Mouse (Mus musculus): ENCODE measurements at regions not wholly inside any gene's neighbourhood (a gene's known extent, or its start where the extent isn't known, plus 50 kb on each side); places are given as distances from the start of the nearest gene placed in this dataset.

GRCm38 (mm10) chr9:87965103-87965780 is 234.2 kb upstream of the Tbx18 start:
- no peak for DNase-seq

DNA sequence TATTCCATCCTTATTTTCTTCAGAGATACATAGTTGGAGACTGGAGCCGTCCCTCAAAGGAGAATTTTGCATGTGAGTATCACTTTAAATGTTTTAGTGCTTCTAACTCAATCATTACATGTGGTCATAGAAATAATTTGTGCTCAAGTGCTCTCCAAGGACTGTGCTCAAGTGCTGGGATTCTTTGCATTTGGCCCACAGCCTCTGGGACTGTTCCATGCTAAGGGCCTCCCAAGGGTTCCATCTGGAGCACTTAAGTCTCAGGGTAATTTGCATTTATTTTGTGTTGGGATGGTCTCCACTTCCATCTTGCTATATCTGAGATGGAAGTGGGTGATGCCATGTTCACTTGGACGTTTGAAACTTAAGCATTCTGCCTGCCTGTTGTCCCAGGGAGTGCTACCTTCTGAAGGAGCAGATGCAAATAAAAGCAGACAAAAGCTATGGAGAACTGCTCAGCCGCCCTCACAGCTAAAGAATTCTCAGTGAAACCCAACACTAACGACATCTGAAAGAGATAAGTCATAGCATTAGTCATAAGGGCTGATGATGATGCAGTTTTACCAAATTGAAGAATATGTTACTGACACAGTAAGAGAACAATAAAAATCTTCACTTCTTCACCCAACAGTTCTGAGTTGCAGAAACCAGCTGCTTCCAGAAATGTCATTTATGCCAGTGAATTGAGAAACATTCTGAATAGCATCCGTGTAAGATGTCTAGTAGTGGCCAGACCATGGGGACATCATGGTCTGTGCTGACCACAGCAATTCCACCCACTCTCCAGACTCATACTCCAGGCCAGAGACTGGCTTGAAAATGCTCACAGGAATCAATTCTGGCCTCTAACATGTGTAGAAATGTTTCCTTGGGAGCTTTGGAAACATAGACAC is 237.4 kb upstream of the Tbx18 start:
- no peak for DNase-seq

GRCm38 (mm10) chr9:87970586-87970985 is 239.5 kb upstream of the Tbx18 start:
- DNase-seq, result no peak

- no peak for DNase-seq
Measured at GRCm38 (mm10) chr9:87971791-87972190, 240.7 kb upstream of the Tbx18 start.

DNA sequence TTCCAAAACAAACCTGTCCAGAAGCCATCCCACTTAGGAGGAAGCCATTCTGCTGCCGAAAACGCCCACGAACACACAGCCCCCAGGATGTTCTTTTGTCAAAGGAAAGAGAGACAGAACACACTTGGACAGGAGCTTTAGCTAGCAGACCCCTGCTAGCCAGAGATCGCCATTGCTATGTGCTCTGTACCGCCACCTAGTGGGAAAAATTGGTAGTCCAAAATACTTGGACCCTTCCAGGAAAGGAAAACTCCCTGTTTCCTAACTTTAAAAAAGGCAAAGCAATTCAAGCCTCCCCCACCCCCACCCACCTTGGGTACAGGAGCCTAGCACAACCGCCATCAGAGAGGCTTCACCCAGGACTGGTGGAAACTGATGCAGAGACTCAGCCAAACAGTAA is 242.5 kb upstream of the Tbx18 start:
- peak; percentile 2 for DNase-seq

GRCm38 (mm10) chr9:87984910-87985309 is 253.8 kb upstream of the Tbx18 start:
- DNase-seq, result no peak

DNA sequence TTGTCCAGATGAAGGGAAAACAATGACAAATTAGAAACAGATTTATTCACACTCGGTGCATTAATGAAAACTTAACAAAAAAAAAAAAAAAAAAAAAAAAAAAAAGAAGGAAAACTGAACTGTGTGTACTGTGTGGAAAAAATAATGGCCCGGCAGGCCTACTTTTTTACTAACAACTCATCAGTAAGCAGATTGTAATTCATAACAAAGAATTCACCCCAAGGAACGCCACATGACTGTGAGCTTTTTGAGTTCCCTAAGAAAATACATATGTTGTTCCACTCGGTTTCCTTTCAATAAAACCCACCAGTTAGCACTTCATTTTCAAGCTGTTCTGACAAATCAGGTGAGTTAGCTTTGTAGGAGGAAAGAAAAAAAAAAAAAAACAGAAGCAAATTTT is 254.4 kb upstream of the Tbx18 start:
- DNase-seq, result no peak

- no peak for DNase-seq
Measured at GRCm38 (mm10) chr9:88005945-88006700, 275.1 kb upstream of the Tbx18 start.

GRCm38 (mm10) chr9:88023752-88024151 is 292.7 kb upstream of the Tbx18 start:
- no peak for DNase-seq

DNA sequence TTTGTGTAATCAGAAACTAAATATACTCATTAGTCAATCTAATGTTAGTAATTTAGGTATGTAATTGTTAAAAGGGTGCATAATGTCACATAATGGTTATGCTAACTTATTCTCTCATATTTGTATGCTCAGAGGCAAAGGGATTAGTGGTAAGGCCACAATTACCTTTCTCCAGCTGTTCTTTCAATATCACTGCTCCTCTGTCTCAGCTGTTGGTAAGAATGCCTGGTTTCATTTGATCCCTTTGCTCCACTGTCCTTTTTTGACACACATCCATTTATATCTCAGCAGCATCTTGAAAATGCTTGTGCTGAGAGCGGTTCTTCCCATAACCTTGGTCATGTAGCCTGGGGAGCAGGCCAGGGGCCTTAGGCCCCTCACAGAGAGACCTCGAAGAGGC is 294.9 kb upstream of the Tbx18 start:
- DNase-seq, result no peak

- no peak for DNase-seq
Measured at GRCm38 (mm10) chr9:88030509-88031148, 296.4 kb upstream of the Nt5e start.

DNA sequence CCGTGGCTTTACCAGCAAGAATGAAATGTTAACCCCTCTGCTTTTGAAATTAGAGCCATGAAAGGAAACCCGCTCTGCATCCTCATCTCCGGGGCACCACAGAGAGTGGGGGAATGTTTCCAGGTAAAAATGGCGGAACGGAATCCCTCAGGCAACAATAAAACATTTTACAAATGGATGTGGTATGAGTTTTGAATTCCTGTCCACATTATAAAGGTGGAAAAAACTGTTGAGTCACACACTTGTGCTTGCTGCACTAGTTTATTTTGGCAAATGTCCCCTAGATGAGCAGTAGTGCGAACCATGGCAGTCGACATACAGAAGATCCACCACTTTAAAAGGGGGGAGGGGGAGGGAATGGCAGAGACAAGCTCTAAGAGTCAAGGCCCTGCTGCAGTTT is 289.4 kb upstream of the Nt5e start:
- DNase-seq, result no peak

DNA sequence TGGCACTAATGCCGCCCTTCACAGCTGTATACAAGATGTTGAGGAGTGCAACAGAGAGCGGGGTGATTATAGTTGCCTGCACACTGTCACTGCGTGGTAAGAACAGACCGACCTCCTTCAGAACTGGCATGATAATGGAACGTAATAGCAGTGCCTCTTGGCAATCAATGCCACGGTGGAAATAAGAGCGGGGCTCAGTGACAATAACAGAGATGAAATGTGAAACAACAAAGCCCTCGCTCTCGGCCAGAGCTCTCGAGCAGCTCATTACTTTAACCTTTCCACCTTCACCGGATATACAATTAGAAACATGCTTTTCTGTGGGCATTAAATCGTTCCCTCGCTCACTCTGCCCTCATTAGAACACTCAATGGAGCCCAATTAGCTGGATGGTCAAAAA is 277.7 kb upstream of the Nt5e start:
- no peak for DNase-seq

DNA sequence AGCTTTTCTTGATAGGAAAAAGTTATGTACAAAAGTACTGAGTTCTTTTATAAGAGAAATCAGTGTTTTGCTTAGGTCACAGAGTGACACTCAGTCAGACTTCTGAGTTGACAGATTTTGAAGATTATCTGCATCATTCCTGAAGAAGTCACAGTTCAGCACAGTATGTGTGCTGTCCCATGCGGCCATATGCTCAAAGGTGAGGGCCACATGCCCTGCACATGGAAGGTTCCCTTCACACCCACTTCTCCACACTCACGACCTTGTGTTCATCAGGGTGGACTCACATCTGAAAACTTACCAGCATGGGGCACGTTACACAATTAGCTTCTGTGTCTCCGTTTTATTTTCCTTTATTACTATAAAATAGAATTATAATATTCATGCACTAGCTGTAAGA is 277.2 kb upstream of the Nt5e start:
- no peak for DNase-seq

- no peak for DNase-seq
Measured at GRCm38 (mm10) chr9:88058551-88058950, 268.4 kb upstream of the Nt5e start.

DNA sequence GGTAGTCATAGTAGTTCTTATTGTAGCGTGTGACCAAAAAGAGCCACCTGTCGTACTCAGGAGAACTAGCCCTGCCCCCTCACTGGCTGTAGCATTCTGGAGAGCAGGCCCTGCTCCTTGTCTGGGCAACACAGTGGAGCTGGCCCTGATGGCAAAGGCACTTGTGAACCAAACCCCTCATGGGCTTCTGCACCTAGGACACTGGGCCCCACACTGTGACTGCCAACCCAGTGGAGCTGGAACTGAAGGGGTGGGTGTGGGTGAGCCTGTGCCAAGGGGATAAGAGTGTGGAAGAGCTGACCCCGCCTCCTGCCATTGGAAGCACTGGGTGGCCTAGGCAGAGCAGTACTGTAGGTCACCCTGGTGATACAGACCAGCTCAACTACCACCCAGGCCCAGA is 268.0 kb upstream of the Nt5e start:
- DNase-seq, result no peak

- DNase-seq, result no peak
Measured at GRCm38 (mm10) chr9:88063973-88064676, 262.9 kb upstream of the Nt5e start.

DNA sequence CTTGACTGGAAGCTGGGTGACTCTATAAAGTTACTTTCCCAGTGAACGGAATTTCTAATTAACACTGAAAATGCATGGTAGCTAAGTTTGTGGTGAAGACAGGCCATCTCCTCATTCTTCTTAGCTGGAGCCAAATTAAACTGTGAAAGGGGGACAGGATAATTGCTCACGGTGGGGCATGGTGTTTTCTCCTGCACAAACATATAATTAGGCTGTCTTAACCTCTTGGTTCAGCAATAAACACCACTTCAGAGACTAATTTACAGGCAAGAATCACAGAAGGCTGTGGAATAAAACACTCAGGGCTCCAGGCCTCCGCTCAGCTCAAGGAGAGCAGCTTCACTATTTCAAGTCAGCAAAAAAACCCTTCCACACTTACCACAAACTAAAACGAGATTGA is 261.9 kb upstream of the Nt5e start:
- DNase-seq, result no peak

DNA sequence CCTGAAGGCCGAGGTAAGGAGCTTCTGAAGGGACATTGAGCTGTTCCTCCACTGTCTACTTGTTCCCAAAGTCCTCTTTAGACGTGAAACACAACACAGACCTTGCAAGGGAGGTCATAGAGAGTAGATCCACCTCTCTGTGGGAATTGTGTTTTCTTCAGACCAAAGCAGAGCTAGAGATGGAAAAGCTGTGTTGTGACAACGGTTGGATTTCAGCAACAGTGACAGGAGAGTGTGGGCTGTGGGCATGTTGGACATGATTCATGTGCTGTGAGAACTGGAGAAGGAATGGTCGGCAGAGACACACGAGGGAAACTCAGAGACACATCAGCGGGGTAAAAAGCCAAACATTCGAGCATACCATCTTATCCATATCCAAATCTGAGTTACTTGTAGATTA is 261.2 kb upstream of the Nt5e start:
- no peak for DNase-seq

DNA sequence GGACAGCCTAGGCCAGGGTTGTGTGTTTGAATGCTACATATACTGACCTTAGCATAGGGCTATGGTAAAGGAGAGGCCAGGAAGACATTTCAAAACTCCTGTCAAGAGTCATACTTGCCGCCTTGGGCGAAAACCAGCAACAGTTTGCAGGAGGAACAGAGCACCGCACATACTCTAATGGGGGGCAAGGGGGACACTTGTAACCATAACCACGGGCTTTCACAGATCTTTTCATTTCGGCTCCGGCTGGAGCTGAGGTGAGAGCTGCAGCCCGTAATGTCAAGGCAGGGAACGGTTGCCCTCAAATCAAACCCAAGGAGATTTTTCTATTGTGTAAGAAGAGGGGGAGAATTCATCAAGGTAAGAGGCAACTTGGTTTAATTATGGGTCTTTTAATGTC is 258.7 kb upstream of the Nt5e start:
- DNase-seq, result no peak

- peak; percentile 28 for DNase-seq
Measured at GRCm38 (mm10) chr9:88068881-88069304, 258.1 kb upstream of the Nt5e start.

GRCm38 (mm10) chr9:88069834-88070233 is 257.2 kb upstream of the Nt5e start:
- DNase-seq, result no peak

Measured in kidney, adult 9 months (tissue).